Mouse (Mus musculus): ENCODE measurements around the gene Mrps24.

Mrps24 gene

DNA sequence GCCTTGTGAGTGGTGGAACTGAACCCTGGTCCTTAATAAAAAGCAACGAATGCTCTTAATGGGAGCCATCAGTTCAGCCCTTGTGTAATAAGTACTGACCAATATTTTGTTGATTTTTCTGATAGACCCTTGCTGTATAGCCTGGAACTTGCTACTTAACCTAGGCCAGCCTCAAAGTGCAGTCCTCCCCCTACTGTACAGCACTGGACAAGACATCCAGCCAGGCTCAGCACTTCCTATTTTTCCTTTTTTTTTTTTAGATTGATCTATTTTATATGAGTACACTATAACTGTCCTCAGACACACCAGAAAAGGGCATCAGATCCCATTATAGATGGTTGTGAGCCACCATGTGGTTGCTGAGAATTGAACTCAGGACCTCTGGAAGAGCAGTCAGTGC lies 12.1 kb downstream of the Mrps24 start:
- DNase-seq: no peak

DNA sequence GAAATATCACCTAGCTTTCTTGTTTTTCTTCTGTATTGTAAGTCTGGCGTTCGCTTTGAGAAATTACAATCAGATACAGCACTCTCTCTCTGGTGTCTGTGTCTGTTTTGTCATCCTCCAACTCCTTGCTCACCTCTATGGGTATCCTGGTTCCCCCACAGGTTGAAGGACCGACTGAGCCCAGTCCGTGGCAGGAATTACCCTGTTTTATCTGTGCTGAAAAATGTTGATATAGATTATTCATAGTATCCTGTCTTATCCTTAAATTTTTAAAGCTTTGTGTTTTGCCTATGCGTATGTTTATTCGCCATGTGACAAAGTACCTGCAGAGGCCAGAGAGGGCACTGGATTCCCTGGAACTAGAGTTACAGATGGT lies 12.5 kb downstream of the Mrps24 start:
- no peak for DNase-seq

DNA sequence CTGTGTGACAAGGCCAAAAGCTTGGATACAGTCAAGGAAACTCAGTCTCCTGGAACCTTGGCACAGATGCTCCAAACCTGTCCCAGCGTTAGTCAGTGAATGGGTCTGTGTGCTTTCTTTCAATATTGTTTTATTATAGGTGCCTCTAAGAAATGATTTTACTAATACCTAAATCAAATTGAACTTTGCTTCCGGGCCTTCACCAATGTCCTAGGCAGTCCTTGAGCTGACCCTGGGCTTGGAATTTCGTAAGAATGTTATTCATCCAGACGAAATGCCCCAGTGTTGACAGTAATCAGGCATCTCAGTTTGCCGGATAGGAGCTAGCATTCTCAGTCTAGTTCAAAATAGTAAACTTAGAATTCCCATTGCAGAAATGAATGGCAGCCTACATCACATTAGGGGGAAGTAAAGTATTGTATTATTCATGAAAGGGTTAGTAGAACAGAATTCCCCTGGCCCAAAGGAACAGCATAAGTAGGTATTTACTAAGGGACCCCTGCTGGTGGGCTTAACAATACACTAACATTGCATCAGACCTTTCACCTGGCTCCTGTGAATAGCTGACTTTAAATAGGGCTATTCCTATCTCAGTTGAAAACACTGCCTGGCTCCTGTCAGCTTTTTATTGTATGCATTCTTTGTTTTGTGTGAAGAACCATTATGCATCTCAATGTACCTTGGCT lies 13.1 kb downstream of the Mrps24 start:
- DNase-seq: no peak

DNA sequence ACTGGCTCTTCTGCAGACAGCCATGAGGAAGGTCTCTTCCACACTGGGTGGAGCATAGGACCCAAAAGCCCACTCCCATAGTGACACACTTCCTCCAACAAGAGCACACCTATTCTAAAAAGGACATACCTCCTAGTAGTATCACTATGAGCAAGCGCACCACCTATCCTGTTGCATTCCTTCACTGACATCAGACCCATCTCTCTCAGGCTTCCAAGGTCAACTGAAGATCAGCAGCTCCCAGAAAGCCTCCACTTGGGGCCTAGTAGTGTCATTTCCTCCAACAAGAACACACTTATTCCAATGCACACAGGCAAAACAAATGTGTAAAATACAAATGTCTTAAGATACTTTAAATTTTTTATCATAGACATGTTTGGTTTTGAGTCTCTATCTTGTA lies 13.7 kb downstream of the Mrps24 start:
- no peak for DNase-seq

DNA sequence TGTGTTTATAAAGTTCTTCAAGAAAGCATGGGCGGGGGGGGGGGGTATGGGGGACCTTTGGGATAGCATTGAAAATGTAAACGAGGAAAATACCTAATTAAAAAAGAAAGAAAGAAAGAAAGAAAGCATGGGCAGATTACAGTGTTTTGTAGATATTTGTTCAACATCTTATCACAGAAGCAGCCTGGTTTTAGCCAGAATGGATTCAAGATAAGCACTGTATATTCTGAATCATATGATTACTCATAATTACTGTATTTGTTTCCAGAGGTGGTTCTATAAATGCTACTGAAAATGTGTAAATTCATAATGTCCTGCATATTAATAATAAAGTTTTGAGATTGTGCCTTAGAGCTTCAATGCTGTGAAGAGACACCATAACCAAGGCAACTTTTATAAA lies 14.2 kb downstream of the Mrps24 start:
- DNase-seq: no peak

DNA sequence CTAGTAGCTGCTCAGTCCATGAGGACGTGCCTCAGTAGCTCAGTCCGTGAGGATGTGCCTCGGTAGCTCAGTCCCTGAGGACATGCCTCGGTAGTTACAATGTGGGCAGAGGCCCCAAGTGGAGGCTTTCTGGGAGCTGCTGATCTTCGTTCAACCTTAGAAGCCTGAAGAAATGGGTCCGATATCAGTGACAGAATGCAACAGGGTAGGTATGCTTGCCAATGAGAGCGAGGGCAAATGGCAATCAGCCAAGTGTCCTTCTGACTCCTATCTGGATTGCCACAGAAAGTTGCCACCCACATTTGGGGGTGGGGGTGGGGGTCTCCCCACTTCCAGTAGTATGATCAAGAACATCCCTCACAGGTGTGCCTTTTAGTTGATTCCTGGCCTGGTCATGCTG lies 14.7 kb downstream of the Mrps24 start:
- no peak for DNase-seq

DNA sequence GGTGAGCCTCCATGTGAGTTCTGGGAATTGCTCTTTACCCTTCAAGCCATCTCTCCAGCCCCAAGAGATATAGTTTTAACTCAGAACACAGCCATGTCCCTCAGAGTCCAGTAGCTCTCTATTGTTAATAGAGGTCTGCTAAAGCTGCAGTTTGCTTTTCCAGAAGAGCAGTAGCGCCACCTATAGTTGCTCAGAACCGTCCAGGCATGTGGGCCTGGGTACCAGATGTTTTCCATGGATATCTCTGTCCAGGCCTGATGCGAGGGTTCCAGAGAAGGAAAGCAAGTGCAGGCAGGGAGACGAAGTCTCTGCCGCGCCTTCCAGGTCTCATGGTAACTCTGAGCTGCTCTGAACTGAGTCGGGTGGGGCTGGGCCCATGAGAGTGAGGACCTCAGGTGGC lies 23.7 kb downstream of the Mrps24 start:
- DNase-seq: peak; percentile 67

DNA sequence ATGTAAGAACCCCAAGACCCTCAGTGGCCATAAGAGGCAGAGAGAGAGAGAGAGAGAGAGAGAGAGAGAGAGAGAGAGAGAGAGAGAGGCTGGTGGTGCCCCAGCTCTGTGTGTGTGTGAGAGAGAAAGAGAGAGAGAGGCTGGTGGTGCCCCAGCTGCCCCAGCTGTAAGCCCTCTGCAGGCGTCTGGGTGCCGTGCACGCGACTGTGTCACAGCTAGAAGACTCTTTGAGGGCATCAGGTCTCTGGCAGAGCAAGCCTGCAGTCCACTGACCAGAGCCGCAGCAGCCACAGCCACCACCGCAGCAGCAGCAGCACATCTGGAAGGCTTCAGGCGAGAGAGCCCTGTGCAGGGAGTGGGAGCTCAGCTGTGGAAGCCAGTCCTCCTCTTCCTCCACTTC lies 31.2 kb downstream of the Mrps24 start:
- no peak for DNase-seq

DNA sequence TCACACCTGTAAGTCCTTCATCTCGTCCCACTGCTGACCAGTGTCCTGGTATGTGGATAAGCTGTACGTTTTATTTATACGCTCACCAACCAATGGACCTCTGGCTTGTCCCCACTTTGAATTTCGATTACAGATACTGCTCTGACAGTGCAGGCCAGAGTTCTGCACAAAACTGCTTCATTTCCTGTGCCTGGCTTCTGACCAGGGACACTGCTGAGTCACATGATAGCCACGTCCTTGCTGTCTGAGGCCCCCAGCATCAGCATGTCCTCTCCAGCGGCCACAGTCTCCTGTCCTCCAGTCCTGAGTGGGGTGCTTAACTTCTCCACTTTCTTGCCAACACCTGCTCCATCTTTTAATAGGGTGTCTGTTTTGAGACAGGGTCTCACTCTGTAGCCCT lies 32.9 kb downstream of the Mrps24 start:
- no peak for DNase-seq
